Mouse (Mus musculus): Measurements from ENCODE around the gene Il2. TPM values are rescaled to one million over a fixed set of nuclear protein-coding genes. Genes with fewer than 3 reads are reported as not detected.

Gene Il2
- total and polyA plus RNA-seq, 3 experiments = 0.34 TPM; not detected in 2

GRCm38 (mm10) chr3:37157082-37157481, 31.3 kb upstream of the Il2 start:
- in situ Hi-C loops (cut with MboI; ENCODE audit: low pct_ligation_motif_present, low pct_unique_long_range_greater_than_20kb, low sequenced_read_pairs) = no loop called here
- H3K9ac ChIP-seq (ENCODE audit: insufficient read depth, low read depth) = no peak overlapping the region
- no peak overlapping the region for H3K27ac ChIP-seq (ENCODE audit: insufficient read depth, low read depth)
- no peaks in the 10 kb centered on the region for H3K79me2 ChIP-seq (replicated peaks; ENCODE audit: control insufficient read depth, extremely low read depth, insufficient read depth, poor library complexity, severe bottlenecking)
- peaks cover 5 to 23% of the 10 kb centered on the region in 2 experiments for H3K4me1 ChIP-seq (ENCODE audit: control insufficient read depth in 1 of 2, insufficient read depth in 2 of 2)
- dilution Hi-C loops (cut with MboI; ENCODE audit: extremely low pct_ligation_motif_present, extremely low pct_unique_long_range_greater_than_20kb, low sequenced_read_pairs) = no loop called here
- no peaks in the 10 kb centered on the region for H3K27me3 ChIP-seq (replicated peaks)
- no peak overlapping the region for H3K4me2 ChIP-seq (ENCODE audit: insufficient read depth, low read depth, poor library complexity, severe bottlenecking)
- no peaks in the 10 kb centered on the region for H3K9me3 ChIP-seq (replicated peaks; ENCODE audit: low read length)
- H3K36me3 ChIP-seq (replicated peaks in 1 of 2; ENCODE audit: control insufficient read depth in 1 of 2, insufficient read depth in 1 of 2, low read length in 1 of 2) = no peaks in the 10 kb centered on the region
- no peak overlapping the region for H3K4me3 ChIP-seq (replicated peaks in 1 of 3; ENCODE audit: low read depth in 2 of 3, low read length in 2 of 3, poor library complexity in 1 of 3)
- TF ChIP-seq POLR2A (IDR thresholded peaks at IDR 0.05; ENCODE audit: low read depth, low read length) (no peak), ZKSCAN1 (IDR thresholded peaks at IDR 0.05; ENCODE audit: borderline replicate concordance, low read depth, low read length) (no peak), USF2 (conservative IDR thresholded peaks at IDR 0.05; ENCODE audit: low read depth, low read length) (no peak), ZMIZ1 (IDR thresholded peaks at IDR 0.05; ENCODE audit: low read depth, low read length) (no peak), CHD2 (IDR thresholded peaks at IDR 0.05; ENCODE audit: low read length) (no peak), NELFE (IDR thresholded peaks at IDR 0.05; ENCODE audit: low read depth, low read length) (no peak), GABPA (IDR thresholded peaks at IDR 0.05; ENCODE audit: insufficient replicate concordance, low read depth, low read length) (no peak), PAX5 (IDR thresholded peaks at IDR 0.05; ENCODE audit: low read length) (no peak), ZC3H11A (IDR thresholded peaks at IDR 0.05; ENCODE audit: low read depth, low read length) (no peak), SIN3A (IDR thresholded peaks at IDR 0.05; ENCODE audit: low read length) (no peak), MYC (IDR thresholded peaks at IDR 0.05; ENCODE audit: low read depth, low read length) (no peak), NRF1 (IDR thresholded peaks at IDR 0.05; ENCODE audit: low read depth, low read length) (no peak), ZNF384 (IDR thresholded peaks at IDR 0.05; ENCODE audit: low read depth, low read length) (no peak), MAX (IDR thresholded peaks at IDR 0.05; ENCODE audit: low read length) (no peak), IRF4 (IDR thresholded peaks at IDR 0.05; ENCODE audit: low read depth, low read length) (no peak), RCOR1 (conservative IDR thresholded peaks at IDR 0.05; ENCODE audit: low read depth, low read length) (no peak), CHD1 (IDR thresholded peaks at IDR 0.05; ENCODE audit: low read depth, low read length) (no peak), CTCF (conservative IDR thresholded peaks at IDR 0.05 in 1 of 2, IDR thresholded peaks at IDR 0.05 in 1 of 2; ENCODE audit: low read depth in 2 of 2, low read length in 2 of 2) (no peak), ETS1 (conservative IDR thresholded peaks at IDR 0.05; ENCODE audit: low read depth, low read length) (no peak), SMC3 (IDR thresholded peaks at IDR 0.05; ENCODE audit: low read depth, low read length) (no peak)
- DNase-seq (ENCODE audit: extremely low read depth) = no peak

GRCm38 (mm10) chr3:37154396-37154795, 28.6 kb upstream of the Il2 start:
- Histone ChIP-seq H3K4me2 (ENCODE audit: insufficient read depth, low read depth, poor library complexity, severe bottlenecking) (no peak overlapping the region), H3K9ac (ENCODE audit: insufficient read depth, low read depth) (no peak overlapping the region), H3K79me2 (replicated peaks; ENCODE audit: control insufficient read depth, extremely low read depth, insufficient read depth, poor library complexity, severe bottlenecking) (no peaks in the 10 kb centered on the region), H3K27me3 (replicated peaks) (no peaks in the 10 kb centered on the region), H3K9me3 (replicated peaks; ENCODE audit: low read length) (no peaks in the 10 kb centered on the region), H3K4me3 (replicated peaks in 1 of 3; ENCODE audit: low read depth in 2 of 3, low read length in 2 of 3, poor library complexity in 1 of 3) (no peak overlapping the region), H3K27ac (ENCODE audit: insufficient read depth, low read depth) (no peak overlapping the region), H3K4me1 (ENCODE audit: control insufficient read depth in 1 of 2, insufficient read depth in 2 of 2) (peaks cover 7 to 16% of the 10 kb centered on the region in 2 experiments), H3K36me3 (replicated peaks in 1 of 2; ENCODE audit: control insufficient read depth in 1 of 2, insufficient read depth in 1 of 2, low read length in 1 of 2) (no peaks in the 10 kb centered on the region)
- in situ Hi-C loops (cut with MboI; ENCODE audit: low pct_ligation_motif_present, low pct_unique_long_range_greater_than_20kb, low sequenced_read_pairs) (no loop called here), dilution Hi-C loops (cut with MboI; ENCODE audit: extremely low pct_ligation_motif_present, extremely low pct_unique_long_range_greater_than_20kb, low sequenced_read_pairs) (no loop called here)
- DNase-seq (ENCODE audit: extremely low read depth) = no peak
- TF ChIP-seq CTCF (conservative IDR thresholded peaks at IDR 0.05 in 1 of 2, IDR thresholded peaks at IDR 0.05 in 1 of 2; ENCODE audit: low read depth in 2 of 2, low read length in 2 of 2) = no peak

All from CH12.LX (cell line).